Mouse (Mus musculus) inflammation-experienced regulatory T-cells, adult 16 weeks (primary cell): ENCODE results near the gene Pla2g4f. TPM values are rescaled to one million over a fixed set of nuclear protein-coding genes. Genes with fewer than 3 reads are reported as not detected.

Source experiments
- polyA plus RNA-seq: library from polyadenylated mRNA; unstranded; fragments of 100-300 nt; shearing (Covaris generic); gene quantifications from one replicate; pipeline ENCODE4 v1.2.1, GENCODE M21; 2017

Gene Pla2g4f
- 2.8 TPM for polyA plus RNA-seq

DNA sequence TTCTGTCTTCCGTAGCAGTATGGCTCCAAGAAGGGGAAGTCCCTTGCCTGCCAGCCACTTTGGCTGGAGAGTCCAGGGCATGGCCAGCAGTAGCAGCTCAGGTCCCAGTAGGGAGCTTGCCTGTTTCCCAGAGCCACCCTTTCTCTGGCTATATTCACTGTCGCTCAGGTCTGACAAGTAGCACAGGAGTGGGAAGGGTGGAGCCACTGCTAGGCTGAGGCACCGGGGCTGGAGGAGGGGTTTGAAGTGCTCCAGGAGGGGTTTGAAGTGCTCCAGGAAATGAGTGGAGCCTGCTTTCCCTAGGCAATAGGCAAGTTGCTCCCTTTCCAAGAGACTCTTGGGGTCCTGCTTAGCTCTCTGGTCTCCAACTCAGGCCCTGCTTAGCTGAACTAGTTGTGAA is at the start of gene Pla2g4f:
Gene Pla2g4f (minus strand): TSS at position 190 of the 400 bp plus-strand sequence.

DNA sequence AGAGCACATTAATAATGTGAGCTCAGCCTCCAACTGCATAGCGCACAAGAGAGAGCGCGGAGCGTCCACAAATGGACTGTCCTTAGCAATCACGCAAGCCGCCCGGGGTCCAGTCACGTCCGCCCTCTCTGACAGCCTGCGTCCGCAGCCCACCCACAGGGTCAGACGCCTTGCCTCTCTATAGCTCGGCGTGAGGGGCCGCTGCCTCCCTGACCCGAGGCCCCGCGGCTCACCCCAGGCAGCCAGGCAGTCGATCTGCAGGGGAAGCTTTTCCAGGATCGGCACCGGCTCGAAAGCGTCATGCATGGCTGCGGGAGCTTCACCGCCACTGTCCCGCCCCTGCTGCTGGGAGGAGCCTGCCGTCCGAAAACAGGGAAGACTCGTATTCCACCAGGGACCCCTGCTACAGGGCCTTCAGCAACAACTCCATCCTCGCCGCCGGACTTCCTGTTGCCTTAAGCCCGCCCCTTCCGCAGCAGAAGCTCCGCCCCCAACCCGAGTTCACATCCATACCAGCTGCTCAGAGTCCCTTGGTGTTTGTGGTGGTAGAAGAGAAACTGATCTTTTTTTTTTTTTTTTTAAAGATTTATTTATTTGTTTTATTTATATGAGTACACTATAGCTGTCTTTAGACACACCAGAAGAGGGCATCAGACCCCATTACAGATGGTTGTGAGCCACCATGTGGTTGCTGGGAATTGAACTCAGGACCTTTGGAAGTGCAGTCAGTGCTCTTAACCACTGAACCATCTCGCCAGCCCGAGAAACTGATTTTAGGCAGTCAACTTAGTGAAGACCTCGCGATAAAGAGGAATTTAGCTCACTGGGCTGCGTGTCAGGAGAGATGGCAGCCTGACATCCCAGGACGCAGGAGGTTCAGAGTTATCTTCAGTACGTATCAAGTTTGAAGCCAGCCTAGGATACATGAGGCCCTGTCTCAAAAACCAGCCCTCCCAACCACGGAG is 39.0 kb upstream of the Pla2g4f start, which contains the start of gene Vps39:
Gene Vps39 (minus strand): TSS at position 456 of the 965 bp plus-strand sequence.

DNA sequence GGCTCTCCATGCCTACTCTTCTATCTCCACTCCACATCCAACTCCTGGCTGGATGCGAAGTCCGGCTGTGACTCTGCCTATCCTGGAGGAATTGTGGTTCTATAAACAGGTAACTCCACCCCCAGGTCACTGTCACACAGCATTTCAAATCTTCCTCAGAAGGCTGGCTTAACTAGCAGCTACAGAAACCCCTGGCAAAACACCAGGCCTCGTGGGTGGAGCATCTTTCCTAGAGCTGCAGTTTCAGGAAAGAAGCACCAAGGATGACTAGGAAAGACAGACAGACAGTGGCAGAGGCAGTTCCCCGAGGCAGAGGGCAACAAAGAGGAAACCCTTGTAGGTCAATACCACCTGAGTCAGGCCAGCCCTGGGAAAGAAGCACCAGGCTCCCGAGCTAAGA is 25.0 kb downstream of the Pla2g4f start, which contains the start of gene Pla2g4d:
Gene Pla2g4d (minus strand): TSS at position 203 of the 400 bp plus-strand sequence.

Other genes starting within 250 kb of the Pla2g4f start
- gene Ehd4, start 159.6 kb downstream of the Pla2g4f start, polyA plus RNA-seq, result 9.1 TPM
- gene Pla2g4e, start 68.8 kb downstream of the Pla2g4f start, polyA plus RNA-seq, result not detected
- gene Pla2g4d, start 25.0 kb downstream of the Pla2g4f start, polyA plus RNA-seq, result not detected
- gene Vps39, start 39.0 kb upstream of the Pla2g4f start, polyA plus RNA-seq, result 67.7 TPM
- 34.5 TPM for gene Ganc, start 89.7 kb upstream of the Pla2g4f start, polyA plus RNA-seq
- 26.6 TPM for gene Tmem87a, start 89.9 kb upstream of the Pla2g4f start, polyA plus RNA-seq
- 66.9 TPM for gene Capn3, start 141.9 kb upstream of the Pla2g4f start, polyA plus RNA-seq
- 59.9 TPM for gene Zfp106, start 249.7 kb upstream of the Pla2g4f start, polyA plus RNA-seq